In the genomic region with DNA sequence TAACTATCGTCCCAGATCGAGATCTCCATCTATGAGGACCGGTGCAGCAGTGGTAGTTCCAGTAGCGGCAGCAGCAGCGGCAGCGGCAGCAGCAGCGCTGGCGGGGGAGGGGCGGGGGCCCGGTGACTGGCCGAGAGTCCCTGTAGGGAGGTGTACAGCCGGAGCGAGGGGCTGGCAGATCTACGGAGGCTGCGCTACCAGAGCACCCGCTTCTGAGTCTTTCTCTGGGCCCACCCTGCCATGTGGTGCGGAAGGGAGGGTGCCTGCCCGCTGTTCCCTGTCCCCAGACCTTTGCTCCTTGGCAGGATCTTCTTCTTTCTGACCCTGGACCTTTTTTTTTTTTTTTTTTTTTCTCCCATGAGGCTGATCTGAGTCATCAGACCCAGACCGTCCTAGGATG, we compare ENCODE assay signal across 8 mouse cellular contexts. TPM values are rescaled to one million over a fixed set of nuclear protein-coding genes. Genes with fewer than 3 reads are reported as not detected.
A peak's percentile ranks its signal among the peaks of the same experiment; 100 is the strongest.
DNase-seq lines count a peak whose midpoint lies in the region; ATAC-seq lines count a peak whose summit lies in the region.

No protein-coding gene starts in this region.

- DNase-seq in lung, postnatal 10 days, result peak; percentile 12
- DNase-seq in lung, postnatal 25 days (ENCODE audit: low spot score), result no peak
- DNase-seq in embryo, embryonic 11 days, result peak; percentile 69
- peak; percentile 58 for DNase-seq in hindbrain, embryonic 11.5 days (ENCODE audit: low spot score)
- DNase-seq in left cerebral cortex, adult 8-10 months (ENCODE audit: low spot score in 2 of 2), result no peak
- no peak for DNase-seq in left cerebral cortex, postnatal 14 days (ENCODE audit: low spot score in 2 of 2)

- H3K27me3 ChIP-seq in hindbrain, embryonic 11.5 days (ENCODE audit: control insufficient read depth, insufficient read depth, low read length), result no peaks in the 10 kb centered on the region
- peaks cover 42% of the 10 kb centered on the region for H3K27me3 ChIP-seq in limb, embryonic 13.5 days
- no peaks in the 10 kb centered on the region for H3K27me3 ChIP-seq in stomach, embryonic 14.5 days (ENCODE audit: control insufficient read depth, insufficient read depth, low read length)

- no peaks in the 10 kb centered on the region for H3K9me3 ChIP-seq in hindbrain, embryonic 11.5 days (ENCODE audit: control insufficient read depth, low read length)
- H3K9me3 ChIP-seq in limb, embryonic 13.5 days, result no peaks in the 10 kb centered on the region
- no peaks in the 10 kb centered on the region for H3K9me3 ChIP-seq in stomach, embryonic 14.5 days (ENCODE audit: control insufficient read depth, low read depth, low read length)

- ATAC-seq in hindbrain, embryonic 11.5 days (ENCODE audit: low FRiP score), result peak; percentile 64; the same call in 1 of the 2 replicates
- no peak for ATAC-seq in limb, embryonic 13.5 days (ENCODE audit: low FRiP score, low read depth)
- no peak for ATAC-seq in stomach, embryonic 14.5 days (ENCODE audit: insufficient number of reproducible peaks, insufficient read depth, low FRiP score, low read depth)

- H3K4me3 ChIP-seq in hindbrain, embryonic 11.5 days (ENCODE audit: low read depth, low read length), result no peak overlapping the region
- H3K4me3 ChIP-seq in limb, embryonic 13.5 days, result peak overlapping the region; percentile 22
- H3K4me3 ChIP-seq in stomach, embryonic 14.5 days (ENCODE audit: low read depth, low read length), result no peak overlapping the region

- H3K4me2 ChIP-seq in hindbrain, embryonic 11.5 days (replicated peaks; ENCODE audit: low read depth, low read length), result peak overlapping the region; percentile 38
- H3K4me2 ChIP-seq in limb, embryonic 13.5 days (replicated peaks), result peak overlapping the region; percentile 58
- peak overlapping the region; percentile 26 for H3K4me2 ChIP-seq in stomach, embryonic 14.5 days (replicated peaks; ENCODE audit: low read depth, low read length)

- intact Hi-C loops in left cerebral cortex, postnatal 14 days (cut with DNase I), result no loop called here

- no peaks in the 10 kb centered on the region for H3K36me3 ChIP-seq in hindbrain, embryonic 11.5 days (ENCODE audit: control insufficient read depth, insufficient read depth, low read length)
- no peaks in the 10 kb centered on the region for H3K36me3 ChIP-seq in limb, embryonic 13.5 days
- H3K36me3 ChIP-seq in stomach, embryonic 14.5 days (ENCODE audit: control insufficient read depth, insufficient read depth, low read length), result no peaks in the 10 kb centered on the region

- 3% methylated on average over 19 of the region's 19 CpGs for WGBS in hindbrain, embryonic 11.5 days
- WGBS in limb, embryonic 13.5 days, result under 1% methylated on average over 19 of the region's 19 CpGs
- WGBS in stomach, embryonic 14.5 days, result 3% methylated on average over 19 of the region's 19 CpGs

- no peak overlapping the region for H3K27ac ChIP-seq in hindbrain, embryonic 11.5 days (ENCODE audit: low read depth, low read length)
- H3K27ac ChIP-seq in limb, embryonic 13.5 days, result no peak overlapping the region
- H3K27ac ChIP-seq in stomach, embryonic 14.5 days (ENCODE audit: low read length), result no peak overlapping the region

- no peak overlapping the region for H3K9ac ChIP-seq in hindbrain, embryonic 11.5 days (ENCODE audit: low read depth, low read length)
- H3K9ac ChIP-seq in limb, embryonic 13.5 days, result peak overlapping the region; percentile 36; the same call in 1 of the 2 replicates
- no peak overlapping the region for H3K9ac ChIP-seq in stomach, embryonic 14.5 days (replicated peaks; ENCODE audit: low read depth, low read length)

- H3K4me1 ChIP-seq in hindbrain, embryonic 11.5 days (replicated peaks; ENCODE audit: control insufficient read depth, insufficient read depth, low read length), result 0 out of 2 replicates have a peak, but pooled peaks cover 2% of the 10 kb centered on the region
- H3K4me1 ChIP-seq in limb, embryonic 13.5 days, result peaks cover 5% of the 10 kb centered on the region; the same call in 1 of the 2 replicates
- H3K4me1 ChIP-seq in stomach, embryonic 14.5 days (ENCODE audit: control insufficient read depth, insufficient read depth, low read length), result no peaks in the 10 kb centered on the region

RNA-seq across cellular contexts. Expression of a gene that starts 21.0 kb away (rescaled TPM):
- 3.9 and 5.0 TPM in 2 replicates for polyA plus RNA-seq in hindbrain, embryonic 11.5 days (2014; fragmentation: Nextera tagmentation; extraction: Ambion mirVana)
- polyA plus RNA-seq in limb, embryonic 13.5 days (2015; fragmentation: Nextera tagmentation; extraction: Ambion mirVana), result 0.05 and 0.23 TPM in 2 replicates
- 0.83 and 0.97 TPM in 2 replicates for polyA plus RNA-seq in stomach, embryonic 14.5 days (2014; fragmentation: Nextera tagmentation; extraction: Ambion mirVana)
- 100 to 1,000 TPM in 2 of 4 experiments, 10 to 100 TPM in 2; 89.8 to 107 (median 99.9) TPM for total RNA-seq in left cerebral cortex, adult 8-10 months (2022)
- 100 to 1,000 TPM; 131 to 146 TPM for total RNA-seq in left cerebral cortex, postnatal 14 days (2021)

Comparison
In these comparisons a context has a peak if more than half of its experiments do, and no peak if none do; other contexts are left out.
1. DNase-seq: peak in lung, postnatal 10 days (single experiment), embryo, embryonic 11 days (single experiment) and hindbrain, embryonic 11.5 days (single experiment); none in lung, postnatal 25 days (single experiment), left cerebral cortex, adult 8-10 months (0 of 2) and left cerebral cortex, postnatal 14 days (0 of 2).
2. Peak in every context shown above with its lines, with median percentiles within 50 percentile points of each other: H3K4me2 ChIP-seq.